Mouse (Mus musculus) forebrain, postnatal 0 days (tissue): ENCODE data around the gene Sdccag8. TPM values are rescaled to one million over a fixed set of nuclear protein-coding genes. Genes with fewer than 3 reads are reported as not detected.

Experiments used
- ATAC-seq: fragments of 200-750 bp; cut with Nextera tagmentation; 2 replicates; pipeline ENCODE4 v1.8.0; 2017; ENCODE audit warnings: mild to moderate bottlenecking, moderate library complexity
- DNase-seq: peaks from one replicate; pipeline ENCODE4 v3.0.0-alpha.2; 2015
- H3K27ac ChIP-seq: fragments of 300-500 bp; sonication (generic); 2 replicates; pipeline ENCODE4 v1.5.1; 2014; ENCODE audit warnings: low read depth, mild to moderate bottlenecking, antibody characterized with exemption, low read length, moderate library complexity, mixed read lengths
- H3K27me3 ChIP-seq: fragments of 300-500 bp; sonication (generic); 2 replicates; pipeline ENCODE4 v1.6.1; 2014; ENCODE audit warnings: mild to moderate bottlenecking, low read length, mixed read lengths; ENCODE audit not compliant: insufficient read depth
- H3K36me3 ChIP-seq: fragments of 300-500 bp; sonication (generic); 2 replicates; pipeline ENCODE4 v1.6.1; 2014; ENCODE audit warnings: mild to moderate bottlenecking, moderate library complexity; ENCODE audit not compliant: insufficient read depth
- H3K4me1 ChIP-seq: fragments of 300-500 bp; sonication (generic); 2 replicates; pipeline ENCODE4 v1.6.1; 2014; ENCODE audit warnings: antibody characterized with exemption; ENCODE audit not compliant: insufficient read depth
- H3K4me2 ChIP-seq: fragments of 300-500 bp; sonication (generic); 2 replicates; pipeline ENCODE4 v1.6.1; 2014; ENCODE audit warnings: low read depth, mild to moderate bottlenecking, moderate library complexity
- H3K4me3 ChIP-seq: fragments of 300-500 bp; sonication (generic); 2 replicates; pipeline ENCODE4 v1.5.1; 2014; ENCODE audit warnings: low read depth, low read length, mixed read lengths
- H3K9ac ChIP-seq: fragments of 300-500 bp; sonication (generic); 2 replicates; pipeline ENCODE4 v1.6.1; 2014; ENCODE audit warnings: mild to moderate bottlenecking
- H3K9me3 ChIP-seq: fragments of 300-500 bp; sonication (generic); 2 replicates; pipeline ENCODE4 v1.6.1; 2016; ENCODE audit warnings: low read length
- CTCF ChIP-seq: sonication (generic); IDR thresholded peaks from 2 replicates; pipeline ENCODE4 v1.5.1; 2016; ENCODE audit warnings: antibody characterized with exemption, control low read depth, low read depth
- WGBS: fragments of 180-500 bp; shearing (Covaris S2); extraction: QIAGEN DNeasy Blood & Tissue Kit; methylation state at CpG from one replicate; pipeline ENCODE4 v1.1.7; 2014; 5-methylcytosine and 5-hydroxymethylcytosine counted together
- polyA plus RNA-seq: library from polyadenylated mRNA; unstranded; fragments of >200 nt; fragmentation: Nextera tagmentation; extraction: Ambion mirVana; gene quantifications from 2 replicates; pipeline ENCODE4 v1.2.1, GENCODE M21; 2015
- total RNA-seq: library from RNA; depleted of rRNA; stranded (reverse); fragments of >200 nt; gene quantifications from 2 replicates; pipeline ENCODE4 v1.2.3, GENCODE M21; 2014

The Sdccag8 gene
- total and polyA plus RNA-seq, 2 experiments from 2014 or later = 14.0 to 32.8 TPM

GRCm38 (mm10) chr1:176821929-176822328, 7.5 kb downstream of the Sdccag8 start:
- ATAC-seq = peak; percentile 32; the same call in 1 of the 2 replicates
- DNase-seq = no peak
- Histone ChIP-seq H3K4me3 (no peak overlapping the region), H3K27me3 (no peaks in the 10 kb centered on the region), H3K27ac (no peak overlapping the region), H3K36me3 (no peaks in the 10 kb centered on the region; the same call in 1 of the 2 replicates), H3K4me1 (no peaks in the 10 kb centered on the region), H3K9me3 (no peaks in the 10 kb centered on the region), H3K4me2 (no peak overlapping the region), H3K9ac (no peak overlapping the region)
- no peak for TF ChIP-seq CTCF
- 34% methylated on average over 1 of the region's 1 CpGs for WGBS

- Histone ChIP-seq H3K9me3 (no peaks in the 10 kb centered on the region), H3K36me3 (no peaks in the 10 kb centered on the region; the same call in 1 of the 2 replicates), H3K9ac (no peak overlapping the region), H3K27me3 (no peaks in the 10 kb centered on the region), H3K4me1 (no peaks in the 10 kb centered on the region), H3K4me2 (no peak overlapping the region), H3K27ac (no peak overlapping the region), H3K4me3 (no peak overlapping the region)
- no peak for DNase-seq
- TF ChIP-seq CTCF = no peak
- WGBS = 90% methylated on average over 4 of the region's 4 CpGs
- no peak for ATAC-seq
Observed at GRCm38 (mm10) chr1:176822949-176823348, 8.5 kb downstream of the Sdccag8 start.

DNA sequence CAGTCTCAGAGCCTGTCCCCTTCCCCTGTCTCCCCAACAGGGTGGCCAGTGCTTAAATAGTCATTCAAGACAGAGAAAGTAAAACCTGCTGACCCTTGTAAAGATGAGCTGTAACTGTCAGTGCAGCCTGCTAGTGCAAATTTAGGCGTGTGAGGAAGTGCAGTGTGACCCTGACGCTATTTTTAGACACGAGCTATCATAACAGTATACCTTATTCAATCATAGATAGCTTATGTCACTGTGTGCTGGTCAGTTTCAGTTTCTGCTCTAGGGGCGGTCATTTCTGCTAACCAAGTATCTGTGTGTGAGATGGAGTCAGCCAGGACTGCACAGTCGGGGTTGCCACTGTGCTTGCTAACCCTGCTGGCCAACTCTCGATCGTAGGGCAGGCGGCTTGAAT, 9.4 kb downstream of the Sdccag8 start:
- DNase-seq (no peak), ATAC-seq (no peak)
- WGBS = 88% methylated on average over 8 of the region's 8 CpGs
- H3K27ac ChIP-seq = no peak overlapping the region
- no peaks in the 10 kb centered on the region; the same call in 1 of the 2 replicates for H3K36me3 ChIP-seq
- no peaks in the 10 kb centered on the region for H3K9me3 ChIP-seq
- no peak for TF ChIP-seq CTCF
- H3K9ac ChIP-seq = no peak overlapping the region
- no peaks in the 10 kb centered on the region for H3K4me1 ChIP-seq
- no peak overlapping the region for H3K4me2 ChIP-seq
- H3K4me3 ChIP-seq = no peak overlapping the region
- H3K27me3 ChIP-seq = no peaks in the 10 kb centered on the region

DNA sequence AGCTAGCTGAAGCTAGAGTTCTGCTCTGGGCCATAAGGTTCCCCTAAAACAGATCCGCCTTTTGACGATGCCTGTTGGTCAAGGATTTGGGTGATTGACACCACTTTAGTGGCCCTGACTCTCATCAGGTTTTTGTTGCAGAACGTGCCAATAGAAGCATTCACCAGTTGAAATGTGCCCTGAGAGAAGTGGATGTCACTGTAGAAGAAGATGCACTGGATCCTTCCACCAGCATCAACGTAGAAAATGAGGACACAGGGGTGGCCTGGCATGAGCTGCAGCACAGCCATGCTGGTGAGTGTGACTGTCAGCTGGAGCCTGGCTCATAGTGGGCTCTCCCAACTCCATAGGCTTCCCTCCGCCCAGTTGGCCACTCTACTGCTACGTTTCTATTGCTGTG, 10.2 kb downstream of the Sdccag8 start:
- peaks cover 5% of the 10 kb centered on the region; the same call in 1 of the 2 replicates for H3K36me3 ChIP-seq
- no peak overlapping the region for H3K4me3 ChIP-seq
- no peaks in the 10 kb centered on the region for H3K9me3 ChIP-seq
- no peak overlapping the region for H3K4me2 ChIP-seq
- no peak for TF ChIP-seq CTCF
- H3K4me1 ChIP-seq = no peaks in the 10 kb centered on the region
- DNase-seq (no peak), ATAC-seq (no peak)
- no peak overlapping the region for H3K9ac ChIP-seq
- 78% methylated on average over 6 of the region's 6 CpGs for WGBS
- H3K27me3 ChIP-seq = no peaks in the 10 kb centered on the region
- no peak overlapping the region for H3K27ac ChIP-seq

GRCm38 (mm10) chr1:176825084-176825483, 10.6 kb downstream of the Sdccag8 start:
- no peak for ATAC-seq
- 82% methylated on average over 4 of the region's 4 CpGs for WGBS

GRCm38 (mm10) chr1:176826186-176826585, 11.7 kb downstream of the Sdccag8 start:
- Histone ChIP-seq H3K27me3 (no peaks in the 10 kb centered on the region), H3K27ac (no peak overlapping the region), H3K4me3 (no peak overlapping the region), H3K9me3 (no peaks in the 10 kb centered on the region), H3K36me3 (peaks cover 5% of the 10 kb centered on the region; the same call in 1 of the 2 replicates), H3K4me1 (no peaks in the 10 kb centered on the region), H3K9ac (no peak overlapping the region), H3K4me2 (no peak overlapping the region)
- 90% methylated on average over 11 of the region's 11 CpGs for WGBS
- DNase-seq (no peak), ATAC-seq (no peak)
- no peak for TF ChIP-seq CTCF

More at GRCm38 (mm10) chr1:176825084-176825483, 10.6 kb downstream of the Sdccag8 start:
- H3K9ac ChIP-seq = no peak overlapping the region
- no peaks in the 10 kb centered on the region for H3K9me3 ChIP-seq
- no peak overlapping the region for H3K4me3 ChIP-seq
- no peak for TF ChIP-seq CTCF
- H3K27me3 ChIP-seq = no peaks in the 10 kb centered on the region
- no peak overlapping the region for H3K4me2 ChIP-seq
- no peaks in the 10 kb centered on the region for H3K4me1 ChIP-seq
- no peak for DNase-seq
- H3K36me3 ChIP-seq = peaks cover 5% of the 10 kb centered on the region; the same call in 1 of the 2 replicates
- no peak overlapping the region for H3K27ac ChIP-seq

DNA sequence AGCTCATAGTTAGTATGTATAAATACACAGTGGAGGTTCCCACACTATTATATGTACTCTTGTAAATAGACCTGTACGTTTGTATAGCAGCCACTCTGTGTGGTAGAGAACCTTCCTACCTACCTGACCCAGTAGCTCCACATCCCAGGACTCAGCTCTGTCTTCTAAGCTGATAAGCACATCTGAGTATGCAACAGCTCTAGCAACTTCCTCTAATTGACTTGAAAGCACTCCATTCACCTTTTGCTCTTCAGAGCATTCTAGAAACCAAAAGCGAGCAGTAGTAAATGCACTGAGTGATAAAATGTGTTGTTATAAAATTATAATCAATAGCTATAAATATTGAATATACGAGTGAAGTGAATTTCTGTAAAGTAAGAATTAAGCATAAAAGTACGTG, 12.5 kb downstream of the Sdccag8 start:
- H3K27me3 ChIP-seq = no peaks in the 10 kb centered on the region
- no peak overlapping the region for H3K4me3 ChIP-seq
- H3K9me3 ChIP-seq = no peaks in the 10 kb centered on the region
- no peak overlapping the region for H3K9ac ChIP-seq
- H3K4me2 ChIP-seq = no peak overlapping the region
- 91% methylated on average over 4 of the region's 4 CpGs for WGBS
- H3K27ac ChIP-seq = no peak overlapping the region
- ATAC-seq = no peak
- H3K36me3 ChIP-seq = peaks cover 5% of the 10 kb centered on the region; the same call in 1 of the 2 replicates
- no peak for TF ChIP-seq CTCF
- no peaks in the 10 kb centered on the region for H3K4me1 ChIP-seq
- no peak for DNase-seq

DNA sequence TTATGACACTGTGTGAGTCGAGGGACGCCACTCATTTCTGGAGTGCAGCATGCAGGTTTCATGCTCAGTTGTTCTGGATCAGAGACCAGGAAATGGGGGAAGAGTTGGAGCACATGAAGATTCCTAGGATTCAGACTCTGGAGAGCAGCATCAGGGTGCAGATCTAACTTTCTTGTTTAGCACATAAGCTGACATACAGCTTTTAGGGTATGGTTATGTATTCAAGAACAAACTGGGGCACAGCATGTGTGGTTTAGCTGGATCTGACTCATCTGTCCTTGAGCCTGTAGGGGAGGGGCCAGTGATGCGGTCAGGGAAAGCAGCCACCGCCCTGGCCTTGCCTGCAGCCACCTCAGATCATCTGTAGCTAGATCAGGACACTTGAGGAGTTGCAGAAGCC, 12.9 kb downstream of the Sdccag8 start:
- peaks cover 5% of the 10 kb centered on the region; the same call in 1 of the 2 replicates for H3K36me3 ChIP-seq

More for the DNA sequence above, 12.9 kb downstream of the Sdccag8 start:
- WGBS = 82% methylated on average over 4 of the region's 4 CpGs
- H3K27ac ChIP-seq = no peak overlapping the region
- ATAC-seq (no peak), DNase-seq (no peak)
- no peaks in the 10 kb centered on the region for H3K4me1 ChIP-seq
- H3K4me2 ChIP-seq = no peak overlapping the region
- no peak for TF ChIP-seq CTCF
- H3K9me3 ChIP-seq = no peaks in the 10 kb centered on the region
- H3K27me3 ChIP-seq = no peaks in the 10 kb centered on the region
- H3K4me3 ChIP-seq = no peak overlapping the region
- no peak overlapping the region for H3K9ac ChIP-seq
